Mouse (Mus musculus) midbrain, embryonic 16.5 days (tissue): ENCODE results near the gene Map7d3. TPM values are rescaled to one million over a fixed set of nuclear protein-coding genes. Genes with fewer than 3 reads are reported as not detected.

Experiments
- ATAC-seq: fragments of 200-750 bp; cut with Nextera tagmentation; 2 replicates; pipeline ENCODE4 v1.8.0; 2017; ENCODE audit warnings: moderate TSS enrichment
- H3K27ac ChIP-seq: fragments of 300-500 bp; sonication (generic); 2 replicates; pipeline ENCODE4 v1.5.1; 2014; ENCODE audit warnings: mild to moderate bottlenecking, low read length, mixed read lengths
- H3K27me3 ChIP-seq: fragments of 300-500 bp; sonication (generic); 2 replicates; pipeline ENCODE4 v1.6.1; 2014; ENCODE audit warnings: low read depth, low read length, mixed read lengths; ENCODE audit not compliant: control insufficient read depth, insufficient read depth
- H3K36me3 ChIP-seq: fragments of 300-500 bp; sonication (generic); 2 replicates; pipeline ENCODE4 v1.6.1; 2014; ENCODE audit warnings: mild to moderate bottlenecking, low read length, moderate library complexity, mixed read lengths; ENCODE audit not compliant: control insufficient read depth, insufficient read depth
- H3K4me1 ChIP-seq: fragments of 300-500 bp; sonication (generic); 2 replicates; pipeline ENCODE4 v1.6.1; 2014; ENCODE audit warnings: mild to moderate bottlenecking, low read length, mixed read lengths; ENCODE audit not compliant: control insufficient read depth, insufficient read depth
- H3K4me2 ChIP-seq: fragments of 300-500 bp; sonication (generic); 2 replicates; pipeline ENCODE4 v1.6.1; 2014; ENCODE audit warnings: mild to moderate bottlenecking, low read length, mixed read lengths
- H3K4me3 ChIP-seq: fragments of 300-500 bp; sonication (generic); 2 replicates; pipeline ENCODE4 v1.5.1; 2014; ENCODE audit warnings: low read depth, mild to moderate bottlenecking, low read length, moderate library complexity, mixed read lengths
- H3K9ac ChIP-seq: fragments of 300-500 bp; sonication (generic); 2 replicates; pipeline ENCODE4 v1.6.1; 2014; ENCODE audit warnings: low read depth, low read length, mixed read lengths
- H3K9me3 ChIP-seq: fragments of 300-500 bp; sonication (generic); replicated peaks from 2 replicates; pipeline ENCODE4 v1.6.1; 2014; ENCODE audit warnings: mild to moderate bottlenecking, low read length, mixed read lengths; ENCODE audit not compliant: control insufficient read depth, poor library complexity, severe bottlenecking
- WGBS: fragments of 180-500 bp; shearing (Covaris S2); extraction: QIAGEN DNeasy Blood & Tissue Kit; methylation state at CpG from one replicate; pipeline ENCODE4 v1.1.7; 2014; 5-methylcytosine and 5-hydroxymethylcytosine counted together
- polyA plus RNA-seq: library from polyadenylated mRNA; unstranded; fragments of >200 nt; fragmentation: Nextera tagmentation; extraction: Ambion mirVana; gene quantifications from 2 replicates; pipeline ENCODE4 v1.2.1, GENCODE M21; 2015

The Map7d3 gene
- polyA plus RNA-seq, 1 experiment from 2014 or later: 0.44 TPM

- no peak for ATAC-seq
- H3K9ac ChIP-seq: no peak overlapping the region
- no peaks in the 10 kb centered on the region for H3K36me3 ChIP-seq
- H3K4me3 ChIP-seq: no peak overlapping the region
- no peak overlapping the region for H3K4me2 ChIP-seq
- 75% methylated on average over 6 of the region's 6 CpGs for WGBS
- no peak overlapping the region for H3K27ac ChIP-seq
- no peaks in the 10 kb centered on the region for H3K4me1 ChIP-seq
- no peaks in the 10 kb centered on the region for H3K9me3 ChIP-seq
- H3K27me3 ChIP-seq: no peaks in the 10 kb centered on the region
Measured at GRCm38 (mm10) chrX:56752144-56752543, 70.0 kb downstream of the Map7d3 start.

- no peak for ATAC-seq
- 60% methylated on average over 4 of the region's 4 CpGs for WGBS
- no peak overlapping the region for H3K27ac ChIP-seq
Measured at GRCm38 (mm10) chrX:56751536-56751935, 70.6 kb downstream of the Map7d3 start.

More at GRCm38 (mm10) chrX:56751536-56751935, 70.6 kb downstream of the Map7d3 start:
- no peak overlapping the region for H3K9ac ChIP-seq
- H3K4me1 ChIP-seq: no peaks in the 10 kb centered on the region
- H3K27me3 ChIP-seq: no peaks in the 10 kb centered on the region
- H3K9me3 ChIP-seq: no peaks in the 10 kb centered on the region
- H3K36me3 ChIP-seq: no peaks in the 10 kb centered on the region
- no peak overlapping the region for H3K4me3 ChIP-seq
- no peak overlapping the region for H3K4me2 ChIP-seq

Other genes with a start within 250 kb of the Map7d3 start
- gene Mmgt1, start 224.3 kb downstream of the Map7d3 start, polyA plus RNA-seq: 60.4 and 60.7 TPM in 2 replicates
- 82.5 and 84.0 TPM in 2 replicates for gene Slc9a6, start 212.6 kb downstream of the Map7d3 start, polyA plus RNA-seq
- 190 and 207 TPM in 2 replicates for gene Fhl1, start 90.5 kb downstream of the Map7d3 start, polyA plus RNA-seq
- gene Adgrg4, start 47.8 kb upstream of the Map7d3 start, polyA plus RNA-seq: not detected in 2 replicates
- 0.13 and 0.16 TPM in 2 replicates for gene Brs3, start 220.7 kb upstream of the Map7d3 start, polyA plus RNA-seq
- 84.9 and 87.3 TPM in 2 replicates for gene Htatsf1, start 231.3 kb upstream of the Map7d3 start, polyA plus RNA-seq